Mouse (Mus musculus) heart, embryonic 16.5 days (tissue): ENCODE results near the gene Anapc16. TPM values are rescaled to one million over a fixed set of nuclear protein-coding genes. Genes with fewer than 3 reads are reported as not detected.
A peak's percentile ranks its signal among the peaks of the same experiment; 100 is the strongest.
"Not testable (repeated sequence)": the region's sequence is repeated elsewhere in the genome, so short reads cannot be mapped to it uniquely, and the experiment has no call there.

Source experiments
- ATAC-seq: fragments of 200-750 bp; cut with Nextera tagmentation; replicated peaks from 2 replicates; pipeline ENCODE4 v1.8.0; 2017; ENCODE audit warnings: moderate number of reproducible peaks; ENCODE audit not compliant: insufficient read depth, low FRiP score; ENCODE audit errors: extremely low read depth
- H3K27ac ChIP-seq: fragments of 300-500 bp; sonication (generic); 2 replicates; pipeline ENCODE4 v1.5.1; 2014; ENCODE audit warnings: mild to moderate bottlenecking, low read length, control low read depth, moderate library complexity
- H3K27me3 ChIP-seq: fragments of 300-500 bp; sonication (generic); 2 replicates; pipeline ENCODE4 v1.6.1; 2014; ENCODE audit warnings: low read length, mixed read lengths; ENCODE audit not compliant: control insufficient read depth, insufficient read depth
- H3K36me3 ChIP-seq: fragments of 300-500 bp; sonication (generic); 2 replicates; pipeline ENCODE4 v1.6.1; 2014; ENCODE audit not compliant: control insufficient read depth, insufficient read depth
- H3K4me1 ChIP-seq: fragments of 300-500 bp; sonication (generic); 2 replicates; pipeline ENCODE4 v1.6.1; 2014; ENCODE audit warnings: low read length, mixed read lengths; ENCODE audit not compliant: control insufficient read depth, insufficient read depth
- H3K4me2 ChIP-seq: fragments of 300-500 bp; sonication (generic); 2 replicates; pipeline ENCODE4 v1.6.1; 2014; ENCODE audit warnings: low read depth, mild to moderate bottlenecking, control low read depth, low read length
- H3K4me3 ChIP-seq: fragments of 300-500 bp; sonication (generic); 2 replicates; pipeline ENCODE4 v1.5.1; 2014; ENCODE audit warnings: mild to moderate bottlenecking, control low read depth, low read length
- H3K9ac ChIP-seq: fragments of 300-500 bp; sonication (generic); 2 replicates; pipeline ENCODE4 v1.6.1; 2014; ENCODE audit warnings: low read length, control low read depth
- H3K9me3 ChIP-seq: fragments of 300-500 bp; sonication (generic); replicated peaks from 2 replicates; pipeline ENCODE4 v1.6.1; 2016; ENCODE audit warnings: low read length; ENCODE audit not compliant: control insufficient read depth
- WGBS: fragments of 180-500 bp; shearing (Covaris S2); extraction: QIAGEN DNeasy Blood & Tissue Kit; methylation state at CpG from one replicate; pipeline ENCODE4 v1.1.7; 2014; 5-methylcytosine and 5-hydroxymethylcytosine counted together
- polyA plus RNA-seq: library from polyadenylated mRNA; unstranded; fragments of >200 nt; fragmentation: Nextera tagmentation; extraction: Ambion mirVana; gene quantifications from 2 replicates; pipeline ENCODE4 v1.2.1, GENCODE M21; 2015

Anapc16 gene
- polyA plus RNA-seq, 1 experiment from 2014 or later = 89.3 TPM

- WGBS = 64% methylated on average over 3 of the region's 3 CpGs
- H3K36me3 ChIP-seq = peaks cover 17% of the 10 kb centered on the region
- H3K4me2 ChIP-seq = no peak overlapping the region
- no peak overlapping the region for H3K4me3 ChIP-seq
- peaks cover 2% of the 10 kb centered on the region; the same call in 1 of the 2 replicates for H3K4me1 ChIP-seq
- no peaks in the 10 kb centered on the region for H3K9me3 ChIP-seq
- H3K27ac ChIP-seq = no peak overlapping the region
- H3K9ac ChIP-seq = no peak overlapping the region
- no peak for ATAC-seq
- no peaks in the 10 kb centered on the region for H3K27me3 ChIP-seq
These were observed 6.2 kb upstream of the Anapc16 start for GRCm38 (mm10) chr10:60009115-60009514.

GRCm38 (mm10) chr10:60005264-60005663 is 2.3 kb upstream of the Anapc16 start:
- Histone ChIP-seq H3K27ac (no peak overlapping the region), H3K36me3 (peaks cover 14% of the 10 kb centered on the region), H3K9me3 (no peaks in the 10 kb centered on the region), H3K4me1 (peaks cover 21% of the 10 kb centered on the region), H3K4me3 (no peak overlapping the region), H3K27me3 (no peaks in the 10 kb centered on the region), H3K4me2 (no peak overlapping the region), H3K9ac (no peak overlapping the region)
- no peak for ATAC-seq
- WGBS = 59% methylated on average over 2 of the region's 2 CpGs

GRCm38 (mm10) chr10:60003847-60004246 is 912 bp upstream of the Anapc16 start:
- Histone ChIP-seq H3K36me3 (peaks cover 17% of the 10 kb centered on the region), H3K4me1 (peaks cover 21% of the 10 kb centered on the region), H3K4me3 (peak overlapping the region; percentile 89), H3K9me3 (no peaks in the 10 kb centered on the region), H3K4me2 (peak overlapping the region; percentile 82), H3K9ac (peak overlapping the region; percentile 90), H3K27ac (peak overlapping the region; percentile 100), H3K27me3 (no peaks in the 10 kb centered on the region)
- ATAC-seq = no peak
- WGBS = 73% methylated on average over 9 of the region's 9 CpGs

DNA sequence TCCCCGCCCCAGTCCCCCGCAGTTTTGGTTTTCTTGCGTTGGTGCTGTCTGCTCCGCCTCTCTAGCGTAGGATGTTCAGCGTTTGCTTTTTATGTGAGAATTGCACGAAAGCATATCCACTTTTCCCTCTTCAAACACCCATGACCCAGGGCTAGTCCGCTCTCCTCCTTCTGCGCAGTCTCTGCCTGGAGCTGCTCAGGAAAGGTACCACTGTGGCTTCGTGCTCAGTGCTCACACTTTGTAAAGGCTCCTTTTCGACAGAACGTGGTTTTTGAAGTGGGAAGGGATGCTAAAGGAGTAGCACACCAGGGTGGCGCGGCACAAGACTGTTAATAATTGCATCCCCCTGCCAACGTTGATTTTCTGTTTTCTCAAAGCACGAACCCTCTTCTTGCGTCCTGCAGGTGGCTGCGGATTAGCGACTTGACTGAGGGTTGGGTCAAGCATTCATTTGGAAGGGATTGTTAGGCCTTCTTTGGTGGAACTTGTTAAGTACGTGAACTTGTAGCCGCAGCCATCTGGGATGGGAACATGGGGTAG is 348 bp upstream of the Anapc16 start:
- no peak; the same call in 1 of the 2 replicates for ATAC-seq
- H3K4me3 ChIP-seq = peak overlapping the region; percentile 89

GRCm38 (mm10) chr10:60002203-60002602 is 732 bp downstream of the Anapc16 start:
- H3K4me1 ChIP-seq = peaks cover 19% of the 10 kb centered on the region
- no peaks in the 10 kb centered on the region for H3K9me3 ChIP-seq
- no peaks in the 10 kb centered on the region for H3K27me3 ChIP-seq
- peak overlapping the region; percentile 100 for H3K27ac ChIP-seq
- WGBS = 2% methylated on average over 12 of the region's 12 CpGs
- H3K4me3 ChIP-seq = peak overlapping the region; percentile 89
- H3K4me2 ChIP-seq = peak overlapping the region; percentile 87
- ATAC-seq = no peak
- peaks cover 8% of the 10 kb centered on the region; the same call in 1 of the 2 replicates for H3K36me3 ChIP-seq
- peak overlapping the region; percentile 90 for H3K9ac ChIP-seq

More for the DNA sequence above, 348 bp upstream of the Anapc16 start:
- H3K9ac ChIP-seq = peak overlapping the region; percentile 90
- H3K4me1 ChIP-seq = peaks cover 19% of the 10 kb centered on the region
- H3K27me3 ChIP-seq = no peaks in the 10 kb centered on the region
- H3K27ac ChIP-seq = peak overlapping the region; percentile 100
- no peaks in the 10 kb centered on the region for H3K9me3 ChIP-seq
- peak overlapping the region; percentile 82 for H3K4me2 ChIP-seq
- H3K36me3 ChIP-seq = peaks cover 12% of the 10 kb centered on the region
- WGBS = under 1% methylated on average over 21 of the region's 21 CpGs

- Histone ChIP-seq H3K4me3 (peak overlapping the region; percentile 89), H3K9ac (peak overlapping the region; percentile 90), H3K4me2 (peak overlapping the region; percentile 87), H3K4me1 (peaks cover 19% of the 10 kb centered on the region)
- not testable (repeated sequence) for H3K27ac ChIP-seq, H3K36me3 ChIP-seq, H3K9me3 ChIP-seq, ATAC-seq, H3K27me3 ChIP-seq
- WGBS = 85% methylated on average over 8 of the region's 8 CpGs
These were observed 1.3 kb downstream of the Anapc16 start for GRCm38 (mm10) chr10:60001663-60002062.

DNA sequence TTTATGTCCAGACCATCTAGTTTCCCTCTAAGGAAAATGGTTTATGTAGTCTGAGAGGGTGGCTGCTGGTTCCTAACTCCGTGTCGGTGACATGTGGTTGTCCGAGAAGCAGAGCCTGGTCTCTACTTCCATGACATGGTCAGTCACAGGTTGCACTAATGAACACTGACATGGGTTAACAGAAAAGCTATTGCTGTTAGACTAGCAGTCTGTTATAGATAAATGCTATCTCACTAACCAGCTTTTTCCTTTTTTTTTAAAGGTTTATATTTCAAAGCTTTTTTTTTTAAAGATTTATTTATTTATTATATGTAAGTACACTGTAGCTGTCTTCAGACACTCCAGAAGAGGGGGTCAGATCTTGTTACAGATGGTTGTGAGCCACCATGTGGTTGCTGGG is 3.9 kb downstream of the Anapc16 start:
- Histone ChIP-seq H3K36me3 (peaks cover 21% of the 10 kb centered on the region), H3K4me2 (no peak overlapping the region), H3K9me3 (no peaks in the 10 kb centered on the region), H3K4me1 (peaks cover 25% of the 10 kb centered on the region), H3K4me3 (no peak overlapping the region), H3K27ac (no peak overlapping the region), H3K27me3 (no peaks in the 10 kb centered on the region), H3K9ac (no peak overlapping the region)
- 86% methylated on average over 3 of the region's 3 CpGs for WGBS
- no peak for ATAC-seq

DNA sequence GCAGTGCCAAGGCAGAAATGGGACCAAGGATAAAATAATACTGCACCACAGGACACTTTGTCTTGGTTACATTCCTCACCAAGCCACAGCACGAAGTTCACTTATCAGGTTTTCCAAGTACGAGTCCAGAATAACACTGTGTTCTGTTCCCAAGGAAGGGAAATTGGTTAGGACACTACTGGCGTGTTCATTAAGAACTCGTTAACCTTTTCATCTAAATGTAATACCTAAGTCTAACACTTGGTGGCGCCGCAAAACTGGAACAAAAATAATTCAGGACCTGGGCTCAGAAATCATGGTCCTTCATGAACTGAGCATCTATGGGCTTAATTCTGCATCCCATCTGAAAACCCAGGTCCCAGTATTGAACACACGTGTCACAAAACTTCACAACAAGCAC is 5.3 kb downstream of the Anapc16 start:
- H3K27me3 ChIP-seq = no peaks in the 10 kb centered on the region
- no peaks in the 10 kb centered on the region for H3K9me3 ChIP-seq
- no peak overlapping the region for H3K9ac ChIP-seq
- H3K36me3 ChIP-seq = peaks cover 23% of the 10 kb centered on the region
- H3K4me1 ChIP-seq = peaks cover 22% of the 10 kb centered on the region
- no peak overlapping the region for H3K4me3 ChIP-seq
- H3K27ac ChIP-seq = no peak overlapping the region
- WGBS = 17% methylated on average over 7 of the region's 7 CpGs
- no peak overlapping the region for H3K4me2 ChIP-seq
- ATAC-seq = no peak

DNA sequence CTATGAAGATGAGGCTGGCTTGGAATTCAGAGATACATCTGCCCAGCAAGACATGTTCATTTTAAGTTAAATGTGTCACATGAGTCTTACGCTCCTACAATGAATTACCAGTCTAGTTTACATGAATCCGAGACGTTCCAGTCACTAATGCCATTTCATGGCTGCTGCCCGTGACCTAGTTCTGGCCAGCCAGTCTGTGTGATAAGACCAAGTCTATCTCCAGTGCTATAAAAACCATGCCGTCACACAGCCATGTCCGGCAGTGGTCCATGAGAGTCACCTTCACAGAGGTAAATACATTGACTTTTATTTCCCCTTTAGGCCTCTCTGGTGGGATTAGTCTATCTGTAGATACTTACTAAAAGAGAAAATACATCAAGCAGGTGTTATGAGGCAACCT is 7.0 kb downstream of the Anapc16 start:
- Histone ChIP-seq H3K9ac (no peak overlapping the region), H3K27me3 (no peaks in the 10 kb centered on the region), H3K4me2 (no peak overlapping the region), H3K36me3 (peaks cover 18% of the 10 kb centered on the region), H3K27ac (peak overlapping the region; percentile 69), H3K4me1 (peaks cover 26% of the 10 kb centered on the region), H3K9me3 (no peaks in the 10 kb centered on the region), H3K4me3 (no peak overlapping the region)
- WGBS = 66% methylated on average over 6 of the region's 6 CpGs
- 0 out of 2 replicates have a peak, but pooled peaks have one; percentile 28 for ATAC-seq
